Mouse (Mus musculus) forebrain, embryonic 15.5 days (tissue): ENCODE data around the gene Ankrd34c. TPM values are rescaled to one million over a fixed set of nuclear protein-coding genes. Genes with fewer than 3 reads are reported as not detected.

ENCODE experiments used
- polyA plus RNA-seq: library from polyadenylated mRNA; unstranded; fragments of >200 nt; fragmentation: Nextera tagmentation; extraction: Ambion mirVana; gene quantifications from 2 replicates; pipeline ENCODE4 v1.2.1, GENCODE M21; 2015

Gene Ankrd34c
- polyA plus RNA-seq, 1 experiment from 2014 or later = 0.13 TPM

Other genes starting within 250 kb of the Ankrd34c start
- 0.78 and 0.92 TPM in 2 replicates for gene Minar1, start 115.3 kb downstream of the Ankrd34c start, polyA plus RNA-seq
- 45.5 and 49.6 TPM in 2 replicates for gene Tmed3, start 33.4 kb downstream of the Ankrd34c start, polyA plus RNA-seq
- gene Rasgrf1, start 171.4 kb upstream of the Ankrd34c start, polyA plus RNA-seq = 4.7 and 6.1 TPM in 2 replicates